ENCODE assay signal across 15 mouse cellular contexts in genomic region chr5:122068563-122068962, GRCm38 (mm10). TPM values are rescaled to one million over a fixed set of nuclear protein-coding genes. Genes with fewer than 3 reads are reported as not detected.
"Had no signal": no experiment of that assay in that cellular context is flagged by ENCODE, and none has a peak within 500 bp of the region (broad histone marks: within the 10 kb centered on the region; RNA-seq: fewer than 3 reads in every experiment).

No protein-coding gene starts in this region.

- H3K4me2 ChIP-seq: limb, embryonic 12.5 days; liver, embryonic 13.5 days; lung, embryonic 15.5 days; midbrain, embryonic 12.5 days; neural tube, embryonic 13.5 days; stomach, embryonic 15.5 days had no signal

- DNase-seq: liver; liver, embryonic 13.5 days; liver, postnatal 0 days; lung, postnatal 14 days; retina, postnatal 1 day; right cerebral cortex, postnatal 4 days; thymus, postnatal 4 days had no signal

- H3K4me3 ChIP-seq: limb, embryonic 12.5 days; liver, embryonic 13.5 days; lung, embryonic 15.5 days; megakaryocyte, embryonic 14.5 days; midbrain, embryonic 12.5 days; neural tube, embryonic 13.5 days; stomach, embryonic 15.5 days had no signal

- ATAC-seq: liver, postnatal 0 days; midbrain, embryonic 16.5 days had no signal

- H3K27me3 ChIP-seq: liver, embryonic 13.5 days; lung, embryonic 15.5 days; midbrain, embryonic 12.5 days; neural tube, embryonic 13.5 days; stomach, embryonic 15.5 days had no signal

- H3K9ac ChIP-seq: limb, embryonic 12.5 days; liver, embryonic 13.5 days; liver, postnatal 0 days; lung, embryonic 15.5 days; midbrain, embryonic 12.5 days; neural tube, embryonic 13.5 days; stomach, embryonic 15.5 days had no signal

- H3K27ac ChIP-seq: limb, embryonic 12.5 days; liver, embryonic 13.5 days; lung, embryonic 15.5 days; macrophage; midbrain, embryonic 12.5 days; neural tube, embryonic 13.5 days; stomach, embryonic 15.5 days had no signal

- H3K36me3 ChIP-seq: limb, embryonic 12.5 days; liver, embryonic 13.5 days; lung, embryonic 15.5 days; midbrain, embryonic 12.5 days; neural tube, embryonic 13.5 days; stomach, embryonic 15.5 days had no signal

- H3K4me1 ChIP-seq: limb, embryonic 12.5 days; liver, embryonic 13.5 days; lung, embryonic 15.5 days; megakaryocyte, embryonic 14.5 days; midbrain, embryonic 12.5 days had no signal

- H3K9me3 ChIP-seq: limb, embryonic 12.5 days; liver, embryonic 13.5 days; lung, embryonic 15.5 days; megakaryocyte, embryonic 14.5 days; midbrain, embryonic 12.5 days; neural tube, embryonic 13.5 days; stomach, embryonic 15.5 days had no signal

RNA-seq across cellular contexts. Expression of gene Cux2, which starts 18.7 kb away (rescaled TPM):
- polyA plus RNA-seq: macrophage had no signal

RNA-seq across cellular contexts. Expression of gene Myl2, which starts 32.2 kb away (rescaled TPM):
- polyA plus RNA-seq: macrophage had no signal
